Mouse (Mus musculus) cerebellum, adult 9-11 months (tissue): ENCODE measurements at regions not wholly inside any gene's neighbourhood (a gene's known extent, or its start where the extent isn't known, plus 50 kb on each side); places are given as distances from the start of the nearest gene placed in this dataset.
A peak's percentile ranks its signal among the peaks of the same experiment; 100 is the strongest.

Experiments
- DNase-seq: peaks from one replicate; pipeline ENCODE4 v3.0.0; 2022

- no peak for DNase-seq
These were observed 2121.0 kb downstream of the Gm37988 start for GRCm38 (mm10) chr1:6928658-6929057.

GRCm38 (mm10) chr1:6931876-6932275 is 2124.2 kb downstream of the Gm37988 start:
- DNase-seq = no peak

- DNase-seq = no peak
These were observed 2162.1 kb downstream of the Gm37988 start for GRCm38 (mm10) chr1:6969838-6970237.

- DNase-seq = no peak
These were observed 2166.1 kb downstream of the Gm37988 start for GRCm38 (mm10) chr1:6973749-6974327.

- no peak for DNase-seq
These were observed 2171.9 kb downstream of the Gm37988 start for GRCm38 (mm10) chr1:6979626-6980025.

- DNase-seq = no peak
These were observed 2176.5 kb downstream of the Gm37988 start for GRCm38 (mm10) chr1:6984226-6984625.

GRCm38 (mm10) chr1:6997611-6998010 is 2189.9 kb downstream of the Gm37988 start:
- DNase-seq = no peak

GRCm38 (mm10) chr1:7010184-7010583 is 2202.5 kb downstream of the Gm37988 start:
- DNase-seq = peak; percentile 21
